Mouse (Mus musculus): ENCODE data around the gene 4833439L19Rik.

DNA sequence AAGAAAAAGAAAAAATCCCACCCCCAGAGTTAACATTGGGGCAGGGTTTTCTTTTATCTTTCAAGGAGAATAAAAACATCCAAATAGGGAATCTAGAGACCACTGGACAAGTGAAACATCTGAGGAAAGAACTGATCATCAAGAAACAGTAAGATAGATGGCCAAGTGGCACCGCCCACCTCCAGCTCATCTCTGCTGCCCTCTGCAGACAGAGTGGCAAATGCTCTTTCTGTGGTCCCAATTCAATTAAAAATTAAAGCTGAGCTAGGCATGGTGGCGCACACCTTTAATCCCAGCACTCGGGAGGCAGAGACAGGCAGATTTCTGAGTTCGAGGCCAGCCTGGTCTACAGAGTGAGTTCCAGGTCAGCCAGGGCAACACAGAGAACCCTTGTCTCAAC, 45.0 kb downstream of the 4833439L19Rik start:
- no peak for TF ChIP-seq POLR2A (IDR thresholded peaks at IDR 0.05; ENCODE audit: borderline replicate concordance, low read depth, low read length)
- TF ChIP-seq CTCF (IDR thresholded peaks at IDR 0.05; ENCODE audit: low read depth, low read length) = peak; percentile 39; the same call in 1 of the 2 replicates

Measured in bone marrow macrophage, adult 2 months (primary cell).